Mouse (Mus musculus): ENCODE measurements around the gene Gfm1.

Gfm1 gene

GRCm38 (mm10) chr3:67429999-67430380, at the start of gene Gfm1:
Gene Gfm1, plus strand, starts transcription at chr3:67430096.
- peak; percentile 89 for DNase-seq

- no peak for DNase-seq
Observed at GRCm38 (mm10) chr3:67429338-67429998, 428 bp upstream of the Gfm1 start.

DNA sequence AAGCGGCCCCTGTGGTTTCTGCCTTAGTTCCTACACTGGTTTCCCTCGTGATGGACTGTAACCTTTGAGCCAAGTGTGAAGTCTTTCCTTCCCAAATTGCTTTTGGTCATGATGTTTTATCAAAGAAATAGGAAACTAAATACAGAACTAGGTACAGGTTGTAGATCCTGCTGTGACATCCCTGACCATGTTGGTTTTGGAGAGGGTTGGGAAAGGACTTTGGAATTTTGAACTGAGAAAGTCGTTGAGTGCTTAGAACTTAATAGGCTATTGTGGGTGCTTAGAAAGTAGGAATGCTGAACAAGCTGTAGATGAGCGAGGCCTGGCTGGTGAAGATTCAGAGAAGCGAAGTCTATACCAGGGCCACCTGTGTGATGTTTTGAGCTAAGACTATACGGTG, 4.1 kb downstream of the Gfm1 start:
- DNase-seq: no peak

DNA sequence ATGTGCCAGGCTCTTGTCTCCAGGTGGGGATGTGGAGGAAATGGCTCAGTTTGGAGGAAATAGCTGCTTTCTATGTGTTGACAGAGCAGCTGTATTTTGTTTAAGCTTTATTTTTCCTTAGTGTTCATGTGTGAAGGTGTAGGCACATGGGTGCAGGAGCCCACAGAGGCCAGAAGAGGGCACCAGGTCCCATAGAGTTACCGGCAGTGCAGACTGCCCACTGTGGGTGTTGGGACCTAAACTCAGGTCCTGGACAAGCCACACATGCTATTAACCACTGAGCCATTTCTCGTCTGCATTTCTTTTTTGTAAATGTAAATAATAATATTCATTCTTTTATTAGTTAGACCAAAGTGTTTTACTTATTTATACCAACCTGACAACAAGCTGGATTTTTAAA, 17.2 kb downstream of the Gfm1 start:
- no peak for DNase-seq

- no peak for DNase-seq
Observed at GRCm38 (mm10) chr3:67449660-67450059, 19.8 kb downstream of the Gfm1 start.

DNA sequence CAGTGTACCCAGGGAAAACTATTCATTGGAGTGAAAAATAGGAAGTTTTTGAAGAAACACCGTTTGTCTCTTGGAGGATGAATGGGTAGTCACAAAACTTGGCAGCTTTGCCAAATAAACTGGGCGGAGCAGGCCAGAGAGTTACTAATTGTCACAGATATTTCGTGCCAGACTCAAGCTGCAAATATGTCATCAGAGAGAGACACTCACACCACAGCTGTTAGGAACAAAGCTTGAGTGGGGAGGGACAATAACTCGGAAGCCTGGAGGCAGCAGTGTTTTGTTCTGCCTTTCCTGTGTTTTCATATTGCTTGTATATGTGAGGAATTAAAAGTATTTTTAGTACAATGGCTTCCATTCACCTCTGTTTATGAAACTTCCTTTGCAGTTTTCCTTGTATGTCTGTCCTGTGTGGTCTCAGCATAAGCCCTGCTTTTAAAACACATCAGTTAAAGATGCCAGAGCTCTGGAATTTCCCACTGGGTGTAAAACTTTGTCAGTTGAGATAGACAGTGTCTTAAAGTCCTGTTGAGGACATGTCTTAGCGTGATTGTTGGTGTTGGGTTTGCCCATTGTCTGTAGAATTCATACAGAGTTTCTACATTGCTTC, 20.8 kb downstream of the Gfm1 start:
- DNase-seq: no peak

DNA sequence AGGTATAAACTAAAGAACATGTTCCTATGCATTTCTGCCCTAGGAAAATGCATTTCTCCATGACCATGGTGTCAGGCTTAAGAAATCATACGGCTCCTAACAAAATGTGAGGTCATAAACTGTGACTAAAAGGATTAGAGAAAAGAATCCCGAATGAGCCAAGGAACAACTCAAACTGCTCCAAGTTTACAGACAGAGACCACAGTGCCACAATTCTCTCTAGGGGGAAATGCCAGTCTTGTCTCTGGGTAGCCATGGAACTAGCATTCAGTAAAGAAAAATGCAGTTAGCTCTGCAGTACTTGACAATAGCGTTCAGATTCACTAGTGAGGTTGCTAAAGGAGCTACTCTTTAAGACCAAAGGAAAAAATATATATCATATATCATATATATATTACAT, 30.0 kb downstream of the Gfm1 start:
- DNase-seq: no peak

DNA sequence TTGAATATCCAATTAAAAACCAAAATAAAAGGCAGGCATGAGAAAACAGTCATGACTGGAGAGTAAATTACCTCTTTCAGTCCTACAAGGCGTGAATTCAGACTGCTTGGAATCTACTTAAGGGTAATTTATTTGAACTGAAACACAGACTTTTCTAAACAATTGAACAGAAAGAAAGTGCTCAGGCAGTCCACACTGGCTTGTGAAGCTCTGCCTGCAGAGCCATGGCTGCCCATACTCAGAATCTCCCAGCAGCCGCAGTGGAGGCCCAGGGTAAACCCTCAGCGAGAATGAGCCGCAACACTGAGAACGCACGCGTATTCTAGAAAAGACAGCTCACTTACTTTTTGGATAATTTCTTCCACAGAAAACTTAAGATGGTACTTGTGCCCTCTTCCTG, 32.1 kb downstream of the Gfm1 start:
- DNase-seq: no peak

GRCm38 (mm10) chr3:67462578-67462977, 32.7 kb downstream of the Gfm1 start:
- no peak for DNase-seq

DNA sequence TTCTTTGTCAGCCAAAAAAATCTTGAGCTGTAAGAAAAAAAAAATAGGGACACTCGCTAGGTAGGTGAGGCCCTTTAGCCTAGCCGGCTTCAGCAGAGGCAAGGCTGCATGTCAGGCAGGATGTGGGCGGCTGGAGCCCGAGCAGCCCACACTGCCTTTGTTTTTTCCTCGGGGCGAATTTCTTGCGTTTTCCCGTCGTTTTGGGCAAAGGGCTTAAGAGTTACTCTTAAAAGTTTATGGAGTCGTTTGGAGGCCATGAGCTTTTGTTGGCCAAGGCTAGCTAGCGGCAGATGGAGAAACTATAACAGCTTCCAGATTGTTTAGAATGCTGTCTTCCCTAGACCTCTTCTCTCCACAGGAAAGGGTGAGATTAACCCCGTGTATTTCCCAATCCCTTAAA, 33.1 kb downstream of the Gfm1 start:
- no peak for DNase-seq

DNA sequence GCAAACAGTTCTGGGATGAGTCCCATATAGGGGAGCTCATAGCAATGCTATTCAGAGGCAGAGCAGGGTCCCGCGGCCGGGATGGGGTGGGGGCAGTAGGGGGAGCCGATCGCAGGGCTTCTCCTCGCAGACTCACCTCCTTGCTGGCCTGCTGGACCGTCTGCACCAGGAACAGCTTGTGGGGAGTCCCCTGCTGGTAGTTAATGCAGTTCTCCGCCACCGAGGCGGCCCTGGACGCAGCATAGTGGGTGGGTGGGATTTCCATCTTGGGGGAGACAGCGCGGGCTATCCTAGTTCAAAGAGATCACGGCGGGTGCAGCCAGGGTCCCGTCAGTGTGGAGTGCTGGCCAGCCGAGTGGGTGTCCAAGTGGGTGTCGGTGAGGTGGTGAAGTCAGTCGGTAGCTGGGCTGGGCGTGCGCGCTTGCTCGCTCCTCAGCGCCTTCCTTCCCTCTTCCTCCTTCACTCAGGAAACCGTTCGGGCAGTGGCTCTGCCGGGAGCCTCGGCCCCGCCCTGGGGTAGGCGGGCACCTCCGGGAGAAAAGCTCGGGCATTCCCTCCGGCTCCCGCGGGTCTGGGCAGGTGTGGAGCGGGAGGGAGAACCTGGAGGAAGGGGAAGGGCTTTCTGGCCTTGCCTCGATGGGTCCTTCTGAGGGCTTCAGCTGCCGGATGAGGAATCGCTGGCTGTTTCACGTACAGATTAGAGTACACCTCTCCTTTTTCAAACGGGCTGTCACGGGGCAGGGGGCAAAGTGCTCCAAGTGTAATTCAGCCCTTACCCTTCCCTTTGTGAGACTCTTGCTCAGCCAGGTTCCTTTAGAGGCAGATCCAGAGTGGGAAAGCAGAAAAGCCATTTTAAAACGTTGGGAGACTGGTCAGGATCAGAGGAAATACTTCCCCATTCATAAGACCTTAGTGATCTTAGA, 33.8 kb downstream of the Gfm1 start, which contains the start of gene Lxn:
Lxn (minus strand) TSS at position 477 of the 923 bp plus-strand sequence.
- peak; percentile 80 for DNase-seq

DNA sequence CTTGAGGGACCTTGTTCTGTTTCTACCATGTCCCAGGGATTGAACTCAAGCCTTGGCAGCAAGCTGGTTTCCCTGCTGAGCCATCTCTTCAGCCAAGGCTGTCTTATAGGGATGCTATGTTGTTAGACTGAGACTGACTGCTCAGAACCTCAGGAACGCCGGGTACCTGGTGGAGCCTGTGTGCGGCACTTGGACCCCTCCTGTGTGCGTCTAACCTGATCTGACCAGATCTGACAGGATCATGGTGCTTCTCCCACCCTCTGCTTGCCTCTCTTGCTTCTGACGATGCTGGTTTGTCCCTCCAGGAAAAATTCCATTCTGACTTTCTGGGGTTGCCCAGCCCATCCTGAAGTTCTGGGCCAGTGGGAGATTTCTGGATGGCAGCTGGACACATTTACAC, 36.7 kb downstream of the Gfm1 start:
- DNase-seq: no peak

DNA sequence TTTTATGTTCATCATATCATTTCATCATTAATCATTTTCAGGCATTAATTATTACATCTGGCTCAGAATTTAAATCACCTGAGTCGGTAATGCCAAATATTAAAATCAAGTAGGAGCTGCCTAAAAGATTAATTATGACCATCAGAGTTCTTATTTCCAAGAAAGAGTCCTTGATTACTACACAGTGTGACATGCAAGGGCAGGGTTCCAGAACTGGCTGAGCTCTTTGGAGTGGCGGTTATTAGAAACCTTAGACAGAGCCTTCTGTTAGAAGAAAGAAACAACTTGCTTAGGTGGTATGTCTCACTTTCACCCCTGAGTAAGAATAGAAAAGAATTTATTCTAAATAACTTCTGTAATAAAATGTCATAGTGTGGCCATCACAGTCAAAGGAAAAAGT, 37.4 kb downstream of the Gfm1 start:
- DNase-seq: no peak

GRCm38 (mm10) chr3:67471408-67472127, 41.7 kb downstream of the Gfm1 start:
- DNase-seq: no peak

GRCm38 (mm10) chr3:67473438-67473837, 43.5 kb downstream of the Gfm1 start:
- no peak for DNase-seq

GRCm38 (mm10) chr3:67479806-67480205, 49.9 kb downstream of the Gfm1 start:
- no peak for DNase-seq

DNA sequence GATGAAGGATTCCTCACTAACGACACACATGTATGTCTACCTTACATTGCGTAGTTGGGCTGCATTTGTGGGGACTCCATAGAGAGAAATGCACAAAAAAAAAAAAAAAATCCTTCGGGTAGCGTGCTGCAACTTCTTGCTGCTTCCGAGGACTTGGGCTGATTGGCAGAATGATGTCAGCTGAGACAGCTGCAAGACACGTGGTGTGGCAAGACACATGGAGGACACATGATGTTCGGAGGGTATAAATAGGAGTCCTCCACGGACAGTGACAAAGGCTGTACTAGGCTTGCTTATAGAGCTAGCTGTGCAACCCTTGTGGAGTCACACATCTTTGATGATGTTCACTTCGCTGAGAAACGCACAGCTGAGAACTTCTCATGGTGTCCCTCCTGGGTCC, 52.5 kb downstream of the Gfm1 start:
- no peak for DNase-seq

GRCm38 (mm10) chr3:67485233-67485632, 55.3 kb downstream of the Gfm1 start:
- DNase-seq: no peak

GRCm38 (mm10) chr3:67490156-67490555, 60.3 kb downstream of the Gfm1 start:
- DNase-seq: no peak

DNA sequence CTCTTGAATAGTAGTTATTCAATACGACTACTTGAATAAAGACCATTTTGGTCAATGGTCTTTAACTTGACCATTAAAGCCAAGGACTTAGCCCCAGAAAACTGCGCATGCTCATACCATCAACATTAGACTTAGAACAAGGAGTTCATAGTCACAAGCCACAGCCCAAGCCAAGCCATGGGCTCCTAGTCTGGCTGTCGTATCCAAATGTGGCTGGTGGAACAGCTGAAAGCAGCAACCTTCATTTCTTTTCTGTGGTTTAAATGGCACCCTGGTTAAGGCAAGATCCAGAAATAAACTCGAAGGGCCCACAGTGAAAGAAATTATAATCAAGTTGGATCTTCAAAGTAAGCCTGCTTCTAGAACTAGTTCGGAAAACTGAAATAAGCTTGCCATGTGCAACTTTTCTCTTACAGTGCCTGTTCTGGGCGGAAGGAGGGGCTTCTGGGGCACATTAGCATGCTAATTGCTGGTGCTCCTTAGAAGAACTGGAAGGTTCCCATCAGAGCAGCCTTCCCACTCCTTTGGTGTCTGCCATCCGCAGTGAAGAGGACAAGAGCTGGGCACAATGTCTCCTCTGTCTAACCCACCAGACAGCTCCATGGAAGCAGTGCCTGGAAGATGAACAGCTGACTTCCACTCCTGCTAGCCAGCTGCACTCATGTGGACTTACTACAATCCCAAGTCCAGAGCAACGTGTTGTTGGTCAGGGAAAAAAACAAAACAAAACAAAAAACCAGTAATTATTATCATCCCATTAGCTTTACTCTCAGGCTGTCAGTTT, 62.4 kb downstream of the Gfm1 start:
- no peak for DNase-seq

GRCm38 (mm10) chr3:67493132-67493531, 63.2 kb downstream of the Gfm1 start:
- DNase-seq: no peak

DNA sequence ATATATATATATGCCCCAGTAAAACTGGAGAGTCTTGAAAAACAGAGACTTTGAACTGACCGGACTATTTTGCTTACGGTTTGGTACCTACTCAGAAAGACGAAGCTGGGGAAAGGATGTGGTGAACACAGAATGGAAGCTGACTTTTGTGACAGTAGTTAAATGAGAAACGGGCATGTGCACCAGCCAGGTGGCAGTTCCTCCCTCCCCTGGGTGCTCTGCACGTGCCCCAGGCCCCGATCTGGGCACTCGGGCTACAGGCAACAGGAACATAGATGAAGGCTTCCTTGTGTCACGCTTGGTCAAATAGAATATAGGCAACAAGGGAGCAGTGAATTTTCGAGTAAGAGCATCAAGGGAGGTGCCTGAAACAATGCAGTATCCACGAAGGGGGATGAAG, 66.4 kb downstream of the Gfm1 start:
- no peak for DNase-seq

Data from kidney, adult 18-20 months (tissue).